Mouse (Mus musculus) heart, postnatal 0 days (tissue): Measurements from ENCODE around the gene Car10. TPM values are rescaled to one million over a fixed set of nuclear protein-coding genes. Genes with fewer than 3 reads are reported as not detected.

Experiments
- ATAC-seq: fragments of 200-750 bp; cut with Nextera tagmentation; 2 replicates; pipeline ENCODE4 v1.8.0; 2017; ENCODE audit warnings: low read depth, moderate number of reproducible peaks, moderate library complexity; ENCODE audit not compliant: insufficient read depth
- DNase-seq: peaks from one replicate; pipeline ENCODE4 v3.0.0-alpha.2; 2016; ENCODE audit warnings: low spot score
- H3K27ac ChIP-seq: fragments of 300-500 bp; sonication (generic); 2 replicates; pipeline ENCODE4 v1.5.1; 2014; ENCODE audit warnings: low read depth, mild to moderate bottlenecking
- H3K27me3 ChIP-seq: fragments of 300-500 bp; sonication (generic); 2 replicates; pipeline ENCODE4 v1.6.1; 2014; ENCODE audit warnings: low read length, mixed read lengths; ENCODE audit not compliant: control insufficient read depth, insufficient read depth
- H3K36me3 ChIP-seq: fragments of 300-500 bp; sonication (generic); replicated peaks from 2 replicates; pipeline ENCODE4 v1.6.1; 2014; ENCODE audit warnings: low read length, mixed read lengths; ENCODE audit not compliant: control insufficient read depth, insufficient read depth
- H3K4me1 ChIP-seq: fragments of 300-500 bp; sonication (generic); 2 replicates; pipeline ENCODE4 v1.6.1; 2014; ENCODE audit warnings: antibody characterized with exemption; ENCODE audit not compliant: control insufficient read depth, insufficient read depth
- H3K4me2 ChIP-seq: fragments of 300-500 bp; sonication (generic); 2 replicates; pipeline ENCODE4 v1.6.1; 2014; ENCODE audit warnings: low read depth, mild to moderate bottlenecking, low read length, moderate library complexity
- H3K4me3 ChIP-seq: fragments of 300-500 bp; sonication (generic); 2 replicates; pipeline ENCODE4 v1.5.1; 2014; ENCODE audit warnings: low read depth, low read length
- H3K9ac ChIP-seq: fragments of 300-500 bp; sonication (generic); replicated peaks from 2 replicates; pipeline ENCODE4 v1.6.1; 2014; ENCODE audit warnings: low read depth, low read length, mixed read lengths
- H3K9me3 ChIP-seq: fragments of 300-500 bp; sonication (generic); replicated peaks from 2 replicates; pipeline ENCODE4 v1.6.1; 2016; ENCODE audit warnings: low read length; ENCODE audit not compliant: control insufficient read depth
- CTCF ChIP-seq: IDR thresholded peaks from 2 replicates; pipeline ENCODE4 v1.5.1; 2016; ENCODE audit warnings: antibody characterized with exemption, control low read depth, low read depth
- EP300 ChIP-seq: IDR thresholded peaks from 2 replicates; pipeline ENCODE4 v1.6.1; 2016; ENCODE audit warnings: antibody characterized with exemption, low read depth
- WGBS: fragments of 180-500 bp; shearing (Covaris S2); extraction: QIAGEN DNeasy Blood & Tissue Kit; methylation state at CpG from one replicate; pipeline ENCODE4 v1.1.7; 2014; 5-methylcytosine and 5-hydroxymethylcytosine counted together
- polyA plus RNA-seq: library from polyadenylated mRNA; unstranded; fragments of >200 nt; fragmentation: Nextera tagmentation; extraction: Ambion mirVana; gene quantifications from 2 replicates; pipeline ENCODE4 v1.2.1, GENCODE M21; 2015
- total RNA-seq: library from RNA; depleted of rRNA; stranded (reverse); fragments of >200 nt; gene quantifications from 2 replicates; pipeline ENCODE4 v1.2.3, GENCODE M21; 2014; ENCODE audit warnings: low replicate concordance

Car10 gene
- total and polyA plus RNA-seq, 2 experiments from 2014 or later, result not detected

- Histone ChIP-seq H3K27me3 (no peaks in the 10 kb centered on the region), H3K4me1 (no peaks in the 10 kb centered on the region), H3K27ac (no peak overlapping the region), H3K9me3 (no peaks in the 10 kb centered on the region), H3K9ac (no peak overlapping the region), H3K4me2 (no peak overlapping the region), H3K4me3 (no peak overlapping the region), H3K36me3 (no peaks in the 10 kb centered on the region)
- 79% methylated on average over 3 of the region's 3 CpGs for WGBS
- TF ChIP-seq EP300, result no peak
- TF ChIP-seq CTCF, result no peak
- DNase-seq (no peak), ATAC-seq (no peak)
Measured at GRCm38 (mm10) chr11:93487913-93488604, 390.2 kb downstream of the Car10 start.

- TF ChIP-seq EP300, result no peak
- TF ChIP-seq CTCF, result no peak
- DNase-seq (no peak), ATAC-seq (no peak)
- no peak overlapping the region for H3K4me2 ChIP-seq
- H3K9ac ChIP-seq, result no peak overlapping the region
- no peaks in the 10 kb centered on the region for H3K9me3 ChIP-seq
- no peak overlapping the region for H3K4me3 ChIP-seq
- 64% methylated on average over 11 of the region's 11 CpGs for WGBS
- H3K27me3 ChIP-seq, result no peaks in the 10 kb centered on the region
- H3K36me3 ChIP-seq, result no peaks in the 10 kb centered on the region
- no peaks in the 10 kb centered on the region for H3K4me1 ChIP-seq
- no peak overlapping the region for H3K27ac ChIP-seq
Measured at GRCm38 (mm10) chr11:93490211-93490820, 392.5 kb downstream of the Car10 start.

GRCm38 (mm10) chr11:93497896-93498295 is 400.1 kb downstream of the Car10 start:
- ATAC-seq (no peak), DNase-seq (no peak)
- Histone ChIP-seq H3K4me3 (no peak overlapping the region), H3K27me3 (no peaks in the 10 kb centered on the region), H3K9ac (no peak overlapping the region), H3K4me1 (no peaks in the 10 kb centered on the region), H3K4me2 (no peak overlapping the region), H3K27ac (no peak overlapping the region), H3K36me3 (no peaks in the 10 kb centered on the region), H3K9me3 (no peaks in the 10 kb centered on the region)
- TF ChIP-seq EP300, result no peak
- WGBS, result 79% methylated on average over 6 of the region's 6 CpGs

- H3K9ac ChIP-seq, result no peak overlapping the region
Measured at GRCm38 (mm10) chr11:93500442-93500841, 402.6 kb downstream of the Car10 start.

GRCm38 (mm10) chr11:93501671-93502070 is 403.8 kb downstream of the Car10 start:
- WGBS, result 76% methylated on average over 5 of the region's 5 CpGs

More at GRCm38 (mm10) chr11:93500442-93500841, 402.6 kb downstream of the Car10 start:
- no peaks in the 10 kb centered on the region for H3K36me3 ChIP-seq
- H3K4me2 ChIP-seq, result no peak overlapping the region
- TF ChIP-seq EP300 (no peak), CTCF (no peak)
- H3K4me3 ChIP-seq, result no peak overlapping the region
- H3K9me3 ChIP-seq, result no peaks in the 10 kb centered on the region
- WGBS, result 44% methylated on average over 4 of the region's 4 CpGs
- no peak for ATAC-seq
- H3K27ac ChIP-seq, result no peak overlapping the region
- no peak for DNase-seq
- no peaks in the 10 kb centered on the region for H3K4me1 ChIP-seq
- H3K27me3 ChIP-seq, result no peaks in the 10 kb centered on the region

More at GRCm38 (mm10) chr11:93501671-93502070, 403.8 kb downstream of the Car10 start:
- Histone ChIP-seq H3K27me3 (no peaks in the 10 kb centered on the region), H3K4me3 (no peak overlapping the region), H3K36me3 (no peaks in the 10 kb centered on the region), H3K9ac (no peak overlapping the region), H3K4me1 (no peaks in the 10 kb centered on the region), H3K4me2 (no peak overlapping the region), H3K9me3 (no peaks in the 10 kb centered on the region), H3K27ac (no peak overlapping the region)
- ATAC-seq (no peak), DNase-seq (no peak)
- TF ChIP-seq EP300 (no peak), CTCF (no peak)
